Mouse (Mus musculus) heart, embryonic 12.5 days (tissue): ENCODE measurements around the gene H2afv. TPM values are rescaled to one million over a fixed set of nuclear protein-coding genes. Genes with fewer than 3 reads are reported as not detected.
A peak's percentile ranks its signal among the peaks of the same experiment; 100 is the strongest.
"Not testable (repeated sequence)": the region's sequence is repeated elsewhere in the genome, so short reads cannot be mapped to it uniquely, and the experiment has no call there.

Source experiments
- ATAC-seq: fragments of 200-750 bp; cut with Nextera tagmentation; 2 replicates; pipeline ENCODE4 v1.8.0; 2017; ENCODE audit warnings: moderate TSS enrichment, moderate library complexity; ENCODE audit not compliant: insufficient number of reproducible peaks, low FRiP score
- H3K27ac ChIP-seq: fragments of 300-500 bp; sonication (generic); 2 replicates; pipeline ENCODE4 v1.5.1; 2016; ENCODE audit warnings: mild to moderate bottlenecking, moderate library complexity; ENCODE audit not compliant: poor library complexity, severe bottlenecking
- H3K27me3 ChIP-seq: fragments of 300-500 bp; sonication (generic); replicated peaks from 2 replicates; pipeline ENCODE4 v1.6.1; 2016; ENCODE audit warnings: mild to moderate bottlenecking, moderate library complexity
- H3K36me3 ChIP-seq: fragments of 300-500 bp; sonication (generic); 2 replicates; pipeline ENCODE4 v1.6.1; 2016; ENCODE audit warnings: mild to moderate bottlenecking, moderate library complexity
- H3K4me1 ChIP-seq: fragments of 300-500 bp; sonication (generic); replicated peaks from 2 replicates; pipeline ENCODE4 v1.6.1; 2016; ENCODE audit warnings: mild to moderate bottlenecking
- H3K4me2 ChIP-seq: fragments of 300-500 bp; sonication (generic); 2 replicates; pipeline ENCODE4 v1.6.1; 2016; ENCODE audit warnings: mild to moderate bottlenecking, moderate library complexity
- H3K4me3 ChIP-seq: fragments of 300-500 bp; sonication (generic); 2 replicates; pipeline ENCODE4 v1.5.1; 2016; ENCODE audit warnings: mild to moderate bottlenecking
- H3K9ac ChIP-seq: fragments of 300-500 bp; sonication (generic); 2 replicates; pipeline ENCODE4 v1.6.1; 2016; ENCODE audit warnings: mild to moderate bottlenecking, moderate library complexity
- H3K9me3 ChIP-seq: fragments of 300-500 bp; sonication (generic); replicated peaks from 2 replicates; pipeline ENCODE4 v1.6.1; 2016; ENCODE audit warnings: mild to moderate bottlenecking, moderate library complexity
- WGBS: fragments of 180-500 bp; shearing (Covaris S2); methylation state at CpG from one replicate; pipeline ENCODE4 v1.1.7; 2016; 5-methylcytosine and 5-hydroxymethylcytosine counted together
- polyA plus RNA-seq: library from polyadenylated mRNA; unstranded; fragments of >200 nt; fragmentation: Nextera tagmentation; extraction: Ambion mirVana; gene quantifications from 2 replicates; pipeline ENCODE4 v1.2.1, GENCODE M21; 2016

The H2afv gene
- polyA plus RNA-seq, 1 experiment from 2014 or later: 306 TPM

GRCm38 (mm10) chr11:6436442-6436841 is 7.8 kb downstream of the H2afv start:
- Histone ChIP-seq H3K4me2 (no peak overlapping the region), H3K9me3 (no peaks in the 10 kb centered on the region; the same call in 1 of the 2 replicates), H3K27me3 (no peaks in the 10 kb centered on the region), H3K27ac (no peak overlapping the region), H3K4me1 (no peaks in the 10 kb centered on the region), H3K36me3 (peaks cover 71% of the 10 kb centered on the region), H3K9ac (no peak overlapping the region), H3K4me3 (no peak overlapping the region)
- no peak for ATAC-seq
- WGBS: 71% methylated on average over 8 of the region's 8 CpGs

GRCm38 (mm10) chr11:6430186-6430585 is 14.1 kb downstream of the H2afv start:
- no peak for ATAC-seq
- Histone ChIP-seq H3K4me1 (no peaks in the 10 kb centered on the region), H3K4me2 (no peak overlapping the region), H3K27ac (no peak overlapping the region), H3K9ac (no peak overlapping the region), H3K36me3 (peaks cover 90% of the 10 kb centered on the region), H3K27me3 (no peaks in the 10 kb centered on the region), H3K9me3 (no peaks in the 10 kb centered on the region), H3K4me3 (no peak overlapping the region)
- WGBS: 92% methylated on average over 7 of the region's 7 CpGs

- H3K27ac ChIP-seq: peak overlapping the region; percentile 18; the same call in 1 of the 2 replicates
- WGBS: 71% methylated on average over 2 of the region's 2 CpGs
- H3K4me3 ChIP-seq: no peak overlapping the region
- no peaks in the 10 kb centered on the region for H3K27me3 ChIP-seq
- H3K9me3 ChIP-seq: no peaks in the 10 kb centered on the region
- peaks cover 58% of the 10 kb centered on the region for H3K36me3 ChIP-seq
- no peak overlapping the region for H3K9ac ChIP-seq
- peaks cover 7% of the 10 kb centered on the region for H3K4me1 ChIP-seq
- no peak for ATAC-seq
- no peak overlapping the region for H3K4me2 ChIP-seq
Observed at GRCm38 (mm10) chr11:6420722-6421350, 23.4 kb downstream of the H2afv start.

GRCm38 (mm10) chr11:6420283-6420703 is 23.9 kb downstream of the H2afv start:
- Histone ChIP-seq H3K9ac (no peak overlapping the region), H3K27me3 (no peaks in the 10 kb centered on the region), H3K4me1 (peaks cover 7% of the 10 kb centered on the region), H3K4me3 (no peak overlapping the region), H3K9me3 (no peaks in the 10 kb centered on the region), H3K27ac (no peak overlapping the region), H3K4me2 (no peak overlapping the region), H3K36me3 (peaks cover 54% of the 10 kb centered on the region)
- 14% methylated on average over 1 of the region's 1 CpGs for WGBS
- no peak for ATAC-seq

GRCm38 (mm10) chr11:6419156-6419555 is 25.1 kb downstream of the H2afv start:
- not testable (repeated sequence) for H3K27me3 ChIP-seq, H3K27ac ChIP-seq, ATAC-seq, H3K4me2 ChIP-seq, H3K4me3 ChIP-seq, H3K9me3 ChIP-seq, H3K9ac ChIP-seq
- peaks cover 14% of the 10 kb centered on the region for H3K4me1 ChIP-seq
- peaks cover 47% of the 10 kb centered on the region for H3K36me3 ChIP-seq
- 59% methylated on average over 4 of the region's 4 CpGs for WGBS

- WGBS: 81% methylated on average over 5 of the region's 5 CpGs
- ATAC-seq: no peak
- no peak overlapping the region for H3K9ac ChIP-seq
- H3K4me1 ChIP-seq: peaks cover 14% of the 10 kb centered on the region
- no peaks in the 10 kb centered on the region for H3K27me3 ChIP-seq
- peaks cover 44% of the 10 kb centered on the region for H3K36me3 ChIP-seq
- H3K4me3 ChIP-seq: peak overlapping the region; percentile 10; the same call in 1 of the 2 replicates
- H3K9me3 ChIP-seq: no peaks in the 10 kb centered on the region
- no peak overlapping the region; the same call in 1 of the 2 replicates for H3K27ac ChIP-seq
- H3K4me2 ChIP-seq: peak overlapping the region; percentile 14; the same call in 1 of the 2 replicates
Observed at GRCm38 (mm10) chr11:6418751-6419150, 25.5 kb downstream of the H2afv start.

- no peaks in the 10 kb centered on the region for H3K9me3 ChIP-seq
- peak overlapping the region; percentile 99 for H3K4me2 ChIP-seq
- no peak for ATAC-seq
- peak overlapping the region; percentile 46; the same call in 1 of the 2 replicates for H3K9ac ChIP-seq
- no peak overlapping the region for H3K27ac ChIP-seq
- peaks cover 14% of the 10 kb centered on the region for H3K4me1 ChIP-seq
- peak overlapping the region; percentile 72 for H3K4me3 ChIP-seq
- H3K36me3 ChIP-seq: peaks cover 33% of the 10 kb centered on the region
- H3K27me3 ChIP-seq: no peaks in the 10 kb centered on the region
Observed at GRCm38 (mm10) chr11:6417490-6417889, 26.8 kb downstream of the H2afv start.

- Histone ChIP-seq H3K4me2 (peak overlapping the region; percentile 99), H3K27ac (peak overlapping the region; percentile 97; the same call in 1 of the 2 replicates), H3K9me3 (no peaks in the 10 kb centered on the region), H3K9ac (peak overlapping the region; percentile 89), H3K4me1 (peaks cover 14% of the 10 kb centered on the region), H3K27me3 (no peaks in the 10 kb centered on the region), H3K4me3 (peak overlapping the region; percentile 72), H3K36me3 (peaks cover 33% of the 10 kb centered on the region)
- WGBS: 34% methylated on average over 2 of the region's 2 CpGs
- no peak for ATAC-seq
Observed at GRCm38 (mm10) chr11:6417069-6417468, 27.2 kb downstream of the H2afv start.

GRCm38 (mm10) chr11:6416405-6417034 is 27.7 kb downstream of the H2afv start:
- Histone ChIP-seq H3K9me3 (no peaks in the 10 kb centered on the region), H3K27ac (peak overlapping the region; percentile 97), H3K4me3 (peak overlapping the region; percentile 72), H3K36me3 (peaks cover 30% of the 10 kb centered on the region), H3K27me3 (no peaks in the 10 kb centered on the region), H3K9ac (peak overlapping the region; percentile 89), H3K4me2 (peak overlapping the region; percentile 99), H3K4me1 (peaks cover 14% of the 10 kb centered on the region)
- peak; percentile 71 for ATAC-seq
- WGBS: 1% methylated on average over 30 of the region's 30 CpGs

- ATAC-seq: peak; percentile 96
- Histone ChIP-seq H3K9ac (peak overlapping the region; percentile 89), H3K27me3 (no peaks in the 10 kb centered on the region), H3K4me2 (peak overlapping the region; percentile 99), H3K27ac (peak overlapping the region; percentile 97), H3K9me3 (no peaks in the 10 kb centered on the region), H3K36me3 (peaks cover 26% of the 10 kb centered on the region), H3K4me1 (peaks cover 14% of the 10 kb centered on the region), H3K4me3 (peak overlapping the region; percentile 72)
- WGBS: under 1% methylated on average over 92 of the region's 102 CpGs
Observed at GRCm38 (mm10) chr11:6415551-6416404, 28.5 kb downstream of the H2afv start.
